Mouse (Mus musculus) embryo, embryonic 11 days (tissue): Measurements from ENCODE around the gene Acr.
A peak's percentile ranks its signal among the peaks of the same experiment; 100 is the strongest.

Experiments
- DNase-seq: peaks from one replicate; pipeline ENCODE4 v3.0.0-alpha.2; 2015

The Acr gene

GRCm38 (mm10) chr15:89568114-89568513 lies at the start of gene Acr:
Gene Acr, plus strand, starts transcription at chr15:89568326.
- DNase-seq: no peak

DNA sequence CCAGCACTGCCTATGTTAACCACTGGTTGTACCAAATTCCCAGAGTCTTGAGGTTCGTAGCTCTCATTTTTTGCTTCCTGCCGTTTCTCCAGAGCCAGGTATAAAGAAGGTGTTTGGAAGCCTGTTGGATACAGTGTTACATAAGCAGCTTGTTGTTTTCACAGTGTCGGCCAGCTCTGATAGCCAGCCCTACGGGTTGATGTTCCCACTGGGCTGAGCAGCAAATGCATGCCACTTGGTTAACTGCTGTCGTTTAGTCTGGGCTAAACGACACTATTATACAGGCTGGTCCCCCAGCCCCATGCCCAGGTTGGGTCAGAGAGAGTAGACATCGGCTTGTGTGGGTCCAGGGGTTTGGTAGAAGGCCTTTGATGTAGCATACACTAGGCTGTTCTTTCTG lies 46.2 kb upstream of the Acr start:
- no peak for DNase-seq

GRCm38 (mm10) chr15:89522566-89523282 lies 45.4 kb upstream of the Acr start:
- DNase-seq: no peak

- DNase-seq: peak; percentile 69
Measured at GRCm38 (mm10) chr15:89523283-89523832, 44.8 kb upstream of the Acr start.

GRCm38 (mm10) chr15:89524001-89524571 lies 44.0 kb upstream of the Acr start:
- peak; percentile 37 for DNase-seq

GRCm38 (mm10) chr15:89524611-89525415 lies 43.3 kb upstream of the Acr start:
- no peak for DNase-seq

DNA sequence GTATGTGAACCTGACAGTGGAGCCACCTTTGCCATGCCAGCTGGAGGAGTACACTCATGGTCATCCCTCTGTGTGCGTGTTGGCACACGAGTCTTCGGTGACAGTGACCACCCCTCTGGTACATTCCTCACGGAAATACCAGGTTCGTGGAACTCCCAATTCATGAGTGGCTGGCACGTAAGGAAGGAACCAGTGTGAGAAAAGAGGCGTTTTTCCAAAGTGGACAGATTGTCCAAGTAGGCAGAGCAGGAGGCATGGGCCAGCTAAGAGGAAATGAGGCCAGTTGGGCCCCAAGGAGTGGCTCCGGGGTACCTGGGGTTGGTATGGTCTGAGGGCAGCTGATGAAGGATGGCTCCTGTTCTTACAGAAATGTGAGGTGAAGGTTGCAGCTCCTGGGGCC lies 42.7 kb upstream of the Acr start:
- no peak for DNase-seq

- no peak for DNase-seq
Measured at GRCm38 (mm10) chr15:89525896-89526295, 42.2 kb upstream of the Acr start.

DNA sequence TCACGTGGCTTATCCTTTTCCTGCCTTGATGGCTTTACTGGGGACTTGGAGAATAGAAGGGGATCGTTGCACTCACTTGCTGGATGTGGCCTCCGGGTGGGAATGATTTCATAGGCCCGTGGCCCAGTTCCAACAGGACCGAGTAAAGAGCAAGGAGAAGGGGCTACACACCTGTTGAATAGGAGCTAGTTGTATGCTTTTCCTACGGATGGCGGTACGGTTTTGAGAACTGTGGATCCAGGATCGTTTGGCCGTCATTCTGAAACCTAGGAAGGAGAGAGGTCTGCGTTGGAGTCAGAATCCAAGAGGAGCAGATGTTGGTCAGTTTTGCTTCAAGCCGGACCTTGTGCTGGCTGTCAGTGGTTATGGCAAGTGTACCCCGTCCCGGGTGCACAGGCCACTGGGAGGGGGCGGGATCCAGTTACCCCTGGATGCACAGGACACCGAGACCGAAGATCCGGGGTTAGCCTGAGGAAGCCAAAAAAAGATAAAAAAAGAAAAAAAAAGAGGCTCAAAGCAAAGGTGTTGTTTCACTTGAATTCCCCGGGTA lies 41.3 kb upstream of the Acr start:
- DNase-seq: no peak

- no peak for DNase-seq
Measured at GRCm38 (mm10) chr15:89527466-89527865, 40.7 kb upstream of the Acr start.

DNA sequence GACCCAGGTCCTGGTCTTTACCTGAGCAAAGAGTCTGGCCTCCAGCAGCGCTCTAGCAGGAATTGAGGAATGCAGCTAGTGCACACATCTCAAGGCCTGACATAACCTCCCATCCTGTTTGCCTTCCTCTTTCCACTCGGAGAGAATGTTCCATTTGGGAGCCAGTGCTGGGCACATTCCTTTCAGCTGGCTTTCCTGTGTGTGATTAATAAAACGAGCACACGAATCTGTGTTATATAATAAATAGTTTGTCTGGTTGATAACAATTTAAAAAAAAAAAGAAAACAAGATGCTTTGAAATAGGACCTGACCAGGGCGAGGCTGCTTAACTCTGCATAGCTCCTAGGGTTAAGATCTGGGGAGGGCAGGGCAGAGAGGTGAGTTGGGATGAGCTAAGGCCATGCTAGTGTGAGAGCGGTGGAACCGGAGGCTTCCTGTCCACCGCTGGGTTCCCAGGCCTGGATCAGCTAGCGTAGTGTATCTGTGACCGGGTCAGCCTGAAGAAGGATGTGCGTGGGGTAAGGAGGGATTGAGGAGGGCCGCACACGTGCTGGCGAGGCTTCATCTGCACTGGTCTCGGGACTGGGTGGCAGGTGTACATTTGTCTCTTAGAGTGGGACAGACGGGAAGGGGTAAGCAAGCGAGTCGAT lies 39.8 kb upstream of the Acr start:
- DNase-seq: no peak

- DNase-seq: no peak
Measured at GRCm38 (mm10) chr15:89528923-89529322, 39.2 kb upstream of the Acr start.

DNA sequence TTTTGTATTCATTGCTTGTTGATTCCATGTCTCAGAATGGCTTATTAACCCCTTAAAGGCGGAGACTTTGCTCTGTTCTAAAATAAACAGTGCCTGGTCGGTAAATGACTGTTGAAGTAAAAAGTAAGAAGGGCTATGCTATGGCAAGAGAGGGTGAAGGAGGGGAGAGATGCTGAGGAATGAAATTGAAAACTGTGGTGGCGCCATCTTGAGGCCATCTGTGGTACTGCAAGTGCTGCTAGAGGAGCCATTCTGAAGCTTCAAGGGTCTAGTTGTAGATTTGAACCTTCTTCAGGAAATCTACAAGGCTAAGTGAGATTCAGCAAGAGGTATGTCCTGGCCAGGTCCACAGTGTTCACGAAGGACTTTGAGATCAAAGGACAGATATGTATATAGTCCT lies 37.8 kb upstream of the Acr start:
- peak; percentile 63 for DNase-seq

GRCm38 (mm10) chr15:89531399-89531798 lies 36.7 kb upstream of the Acr start:
- no peak for DNase-seq

GRCm38 (mm10) chr15:89532026-89532923 lies 35.9 kb upstream of the Acr start:
- DNase-seq: peak; percentile 90

- no peak for DNase-seq
Measured at GRCm38 (mm10) chr15:89532924-89533842, 34.9 kb upstream of the Acr start.

- no peak for DNase-seq
Measured at GRCm38 (mm10) chr15:89533843-89534207, 34.3 kb upstream of the Acr start.

GRCm38 (mm10) chr15:89544171-89544570 lies 24.0 kb upstream of the Acr start:
- DNase-seq: no peak

DNA sequence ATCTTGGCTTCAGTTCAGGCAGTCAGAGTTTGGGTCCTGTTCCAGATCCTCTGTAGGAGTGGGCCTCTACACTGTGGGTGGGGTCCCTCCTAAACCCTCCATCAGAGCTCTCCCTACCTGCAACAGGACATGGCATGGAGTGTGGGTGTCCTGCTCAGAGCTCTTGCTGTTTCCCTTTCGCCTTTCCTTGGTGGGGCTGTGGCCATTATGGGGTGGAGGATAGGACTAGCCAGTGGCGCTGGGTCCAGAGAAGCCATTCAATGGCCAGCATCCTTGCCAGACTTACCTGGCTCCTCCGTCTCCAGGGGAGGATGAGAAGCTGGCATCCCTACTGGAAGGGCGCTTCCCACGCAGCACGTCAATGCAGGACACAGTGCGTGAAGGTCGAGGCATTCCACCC lies 20.8 kb upstream of the Acr start:
- no peak for DNase-seq

DNA sequence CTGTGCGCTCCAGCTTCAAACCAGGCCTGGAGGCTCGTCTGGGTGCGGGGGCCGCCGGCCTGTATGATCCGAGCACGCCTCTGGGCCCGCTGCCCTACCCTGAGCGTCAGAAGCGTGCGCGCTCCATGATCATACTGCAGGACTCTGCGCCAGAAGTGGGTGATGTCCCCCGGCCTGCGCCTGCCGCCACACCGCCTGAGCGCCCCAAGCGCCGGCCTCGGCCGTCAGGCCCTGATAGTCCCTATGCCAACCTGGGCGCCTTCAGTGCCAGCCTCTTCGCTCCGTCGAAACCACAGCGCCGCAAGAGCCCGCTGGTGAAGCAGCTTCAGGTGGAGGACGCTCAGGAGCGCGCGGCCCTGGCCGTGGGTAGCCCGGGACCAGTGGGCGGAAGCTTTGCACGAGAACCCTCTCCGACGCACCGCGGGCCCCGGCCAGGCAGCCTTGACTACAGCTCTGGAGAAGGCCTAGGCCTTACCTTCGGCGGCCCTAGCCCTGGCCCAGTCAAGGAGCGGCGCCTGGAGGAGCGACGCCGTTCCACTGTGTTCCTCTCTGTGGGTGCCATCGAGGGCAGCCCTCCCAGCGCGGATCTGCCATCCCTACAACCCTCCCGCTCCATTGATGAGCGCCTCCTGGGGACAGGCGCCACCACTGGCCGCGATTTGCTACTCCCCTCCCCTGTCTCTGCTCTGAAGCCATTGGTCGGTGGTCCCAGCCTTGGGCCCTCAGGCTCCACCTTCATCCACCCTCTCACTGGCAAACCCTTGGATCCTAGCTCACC lies 20.1 kb upstream of the Acr start:
- peak; percentile 81 for DNase-seq
